Mouse (Mus musculus): Measurements from ENCODE around the gene Cped1. TPM values are rescaled to one million over a fixed set of nuclear protein-coding genes. Genes with fewer than 3 reads are reported as not detected.

Gene Cped1
- polyA plus RNA-seq, 1 experiment from 2014 or later = 6.0 TPM

DNA sequence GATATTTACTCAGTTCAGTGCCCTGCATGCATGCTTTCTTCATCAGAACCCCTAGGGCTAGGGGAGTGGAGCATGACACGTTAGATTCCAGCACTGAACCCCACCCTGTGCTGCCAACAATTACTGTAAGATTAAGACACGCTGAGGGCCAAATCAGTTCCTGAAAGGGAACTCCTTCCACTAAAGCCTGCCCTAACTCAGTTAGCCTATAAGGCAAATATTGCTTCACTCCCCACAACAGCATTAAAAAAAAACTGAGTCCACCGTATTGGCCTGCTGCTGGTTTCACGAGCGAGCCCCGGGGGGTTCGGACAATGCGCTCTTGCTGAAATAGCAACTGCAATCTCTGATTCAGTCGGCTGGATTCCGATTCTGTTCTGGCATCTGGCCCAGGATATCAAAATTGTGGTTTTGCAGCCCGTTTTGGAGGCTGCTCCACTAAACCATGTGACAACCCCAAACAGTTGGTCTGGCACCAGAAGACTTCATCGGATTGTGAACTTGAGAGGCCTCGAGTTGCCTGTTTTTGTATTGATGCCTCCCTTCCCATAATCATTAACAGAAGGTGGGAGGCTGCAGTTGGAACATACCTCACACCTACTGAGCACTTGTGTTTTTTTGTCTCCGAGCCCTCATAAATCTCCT lies 294.6 kb downstream of the Cped1 start:
- peak overlapping the region; percentile 13 for H3K4me2 ChIP-seq
- no peak overlapping the region for H3K9ac ChIP-seq
- no peak for ATAC-seq (ENCODE audit: extremely low read depth, insufficient number of reproducible peaks, low FRiP score, low TSS enrichment)
- peaks cover 12% of the 10 kb centered on the region; the same call in 1 of the 2 replicates for H3K4me1 ChIP-seq
- no peaks in the 10 kb centered on the region for H3K9me3 ChIP-seq
- 54% methylated on average over 14 of the region's 14 CpGs for WGBS
- no peaks in the 10 kb centered on the region for H3K27me3 ChIP-seq (replicated peaks)
- H3K27ac ChIP-seq (replicated peaks) = no peak overlapping the region
- H3K4me3 ChIP-seq = no peak overlapping the region
- no peaks in the 10 kb centered on the region for H3K36me3 ChIP-seq

GRCm38 (mm10) chr6:22282405-22282804 lies 296.7 kb downstream of the Cped1 start:
- 82% methylated on average over 4 of the region's 4 CpGs for WGBS
- no peaks in the 10 kb centered on the region for H3K36me3 ChIP-seq

GRCm38 (mm10) chr6:22288004-22288736 lies 302.5 kb downstream of the Cped1 start, which contains the start of gene Wnt16:
Wnt16 (plus strand) TSS chr6:22288227.
- peaks cover 23% of the 10 kb centered on the region for H3K4me1 ChIP-seq

More at GRCm38 (mm10) chr6:22282405-22282804, 296.7 kb downstream of the Cped1 start:
- no peak for ATAC-seq (ENCODE audit: extremely low read depth, insufficient number of reproducible peaks, low FRiP score, low TSS enrichment)
- Histone ChIP-seq H3K9me3 (no peaks in the 10 kb centered on the region), H3K9ac (no peak overlapping the region), H3K4me2 (no peak overlapping the region), H3K27me3 (replicated peaks) (peaks cover 16% of the 10 kb centered on the region), H3K27ac (replicated peaks) (no peak overlapping the region), H3K4me1 (peaks cover 12% of the 10 kb centered on the region; the same call in 1 of the 2 replicates), H3K4me3 (no peak overlapping the region)

GRCm38 (mm10) chr6:22288737-22289460 lies 303.2 kb downstream of the Cped1 start:
- peak overlapping the region; percentile 61 for H3K9ac ChIP-seq
- no peaks in the 10 kb centered on the region for H3K9me3 ChIP-seq
- H3K4me3 ChIP-seq = peak overlapping the region; percentile 56
- H3K27ac ChIP-seq (replicated peaks) = no peak overlapping the region
- H3K27me3 ChIP-seq (replicated peaks) = peaks cover 53% of the 10 kb centered on the region
- 1% methylated on average over 38 of the region's 38 CpGs for WGBS
- H3K4me1 ChIP-seq = peaks cover 23% of the 10 kb centered on the region
- H3K36me3 ChIP-seq = no peaks in the 10 kb centered on the region
- ATAC-seq (ENCODE audit: extremely low read depth, insufficient number of reproducible peaks, low FRiP score, low TSS enrichment) = no peak
- peak overlapping the region; percentile 80 for H3K4me2 ChIP-seq

More at GRCm38 (mm10) chr6:22288004-22288736, 302.5 kb downstream of the Cped1 start, which contains the start of gene Wnt16:
- Histone ChIP-seq H3K4me3 (peak within 1 kb of the TSS; percentile 56), H3K27me3 (replicated peaks) (peaks cover 52% of the 10 kb centered on the region), H3K4me2 (peak within 1 kb of the TSS; percentile 80), H3K27ac (replicated peaks) (no peak within 1 kb of the TSS), H3K36me3 (no peaks in the 10 kb centered on the region), H3K9me3 (no peaks in the 10 kb centered on the region), H3K9ac (peak within 1 kb of the TSS; percentile 61)
- no peak; the same call in 1 of the 2 replicates for ATAC-seq (ENCODE audit: extremely low read depth, insufficient number of reproducible peaks, low FRiP score, low TSS enrichment)
- WGBS = 2% methylated on average over 20 of the region's 20 CpGs

DNA sequence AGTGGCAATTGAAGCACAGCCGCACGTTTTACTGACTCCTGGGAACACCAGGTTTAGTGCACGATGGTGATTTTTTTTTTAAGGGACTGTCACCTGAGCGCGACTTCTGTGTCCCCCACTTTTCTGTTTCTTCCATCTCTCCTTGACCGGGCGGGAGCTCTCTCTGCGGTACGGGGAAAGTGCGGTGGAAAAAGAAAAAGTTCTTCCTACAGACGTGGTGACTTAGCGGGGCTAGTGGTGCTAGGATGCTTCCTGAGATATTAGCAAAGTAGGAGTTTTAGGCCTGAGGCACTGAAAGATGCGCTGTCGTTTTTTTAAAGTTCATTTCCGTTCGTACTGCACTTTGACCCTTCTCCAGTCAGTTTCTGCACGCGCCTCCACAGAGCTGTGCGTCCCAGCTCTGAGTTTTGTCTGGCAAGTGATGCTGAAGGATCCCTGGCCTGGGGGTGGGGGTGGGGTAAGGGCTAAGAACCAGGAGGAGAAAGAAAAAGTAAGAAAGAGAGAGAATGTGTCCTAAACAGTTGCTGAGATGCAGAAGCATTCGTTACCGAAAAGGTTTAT lies 303.8 kb downstream of the Cped1 start:
- no peak for ATAC-seq (ENCODE audit: extremely low read depth, insufficient number of reproducible peaks, low FRiP score, low TSS enrichment)
- 6% methylated on average over 21 of the region's 21 CpGs for WGBS
- H3K9ac ChIP-seq = peak overlapping the region; percentile 61

GRCm38 (mm10) chr6:22290790-22291189 lies 305.1 kb downstream of the Cped1 start:
- H3K4me1 ChIP-seq = peaks cover 23% of the 10 kb centered on the region
- no peak overlapping the region for H3K9ac ChIP-seq
- H3K9me3 ChIP-seq = no peaks in the 10 kb centered on the region
- WGBS = 76% methylated on average over 8 of the region's 8 CpGs
- ATAC-seq (ENCODE audit: extremely low read depth, insufficient number of reproducible peaks, low FRiP score, low TSS enrichment) = no peak
- H3K4me3 ChIP-seq = no peak overlapping the region
- no peak overlapping the region for H3K4me2 ChIP-seq
- no peaks in the 10 kb centered on the region for H3K36me3 ChIP-seq
- H3K27ac ChIP-seq (replicated peaks) = no peak overlapping the region
- peaks cover 53% of the 10 kb centered on the region for H3K27me3 ChIP-seq (replicated peaks)

More for the DNA sequence above, 303.8 kb downstream of the Cped1 start:
- Histone ChIP-seq H3K4me2 (peak overlapping the region; percentile 80), H3K9me3 (no peaks in the 10 kb centered on the region), H3K36me3 (no peaks in the 10 kb centered on the region), H3K27ac (replicated peaks) (no peak overlapping the region), H3K4me1 (peaks cover 23% of the 10 kb centered on the region), H3K4me3 (peak overlapping the region; percentile 56), H3K27me3 (replicated peaks) (peaks cover 53% of the 10 kb centered on the region)

DNA sequence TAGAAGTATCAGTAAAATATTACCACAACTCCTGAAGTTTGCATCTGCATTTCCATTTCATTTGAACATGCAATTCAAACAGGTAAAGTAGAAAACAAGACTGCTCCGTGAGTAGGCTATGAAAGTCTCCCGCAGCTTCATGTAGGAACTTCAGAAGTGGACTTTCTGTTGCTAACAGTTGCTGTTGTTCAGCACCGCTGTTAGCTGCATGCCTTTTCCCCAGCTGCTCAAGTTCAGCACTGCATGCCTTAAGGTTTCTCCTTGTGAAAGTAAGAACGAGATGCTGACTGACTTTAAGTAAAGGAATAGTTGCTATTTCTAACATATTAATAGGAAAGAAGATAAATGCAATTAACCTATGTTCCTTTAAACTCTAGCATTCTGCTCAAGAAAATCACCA lies 306.3 kb downstream of the Cped1 start:
- 35% methylated on average over 4 of the region's 4 CpGs for WGBS
- Histone ChIP-seq H3K4me3 (no peak overlapping the region), H3K9me3 (no peaks in the 10 kb centered on the region), H3K27ac (replicated peaks) (no peak overlapping the region), H3K36me3 (no peaks in the 10 kb centered on the region), H3K4me2 (no peak overlapping the region), H3K4me1 (peaks cover 23% of the 10 kb centered on the region), H3K27me3 (replicated peaks) (peaks cover 41% of the 10 kb centered on the region), H3K9ac (no peak overlapping the region)
- ATAC-seq (ENCODE audit: extremely low read depth, insufficient number of reproducible peaks, low FRiP score, low TSS enrichment) = no peak

DNA sequence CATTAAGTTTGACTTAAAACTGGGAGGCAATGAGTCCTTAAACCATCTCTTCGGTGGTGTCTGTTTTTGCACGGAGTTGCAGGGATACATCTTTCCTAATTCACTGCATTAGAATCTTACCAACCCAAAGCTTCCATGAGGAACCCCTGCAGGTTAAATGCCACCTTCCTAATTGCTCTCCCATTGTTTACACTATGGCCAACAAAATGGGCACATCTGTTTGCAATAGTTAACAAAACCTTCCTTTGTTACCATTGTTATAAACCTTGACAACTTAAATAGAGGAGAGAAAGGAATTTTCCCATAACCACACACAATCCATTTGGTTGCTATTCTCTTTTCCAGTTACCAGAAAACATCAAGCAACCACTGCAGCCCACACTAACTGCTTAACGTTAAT lies 308.2 kb downstream of the Cped1 start:
- Histone ChIP-seq H3K27me3 (replicated peaks) (peaks cover 22% of the 10 kb centered on the region), H3K4me1 (peaks cover 15% of the 10 kb centered on the region), H3K4me3 (no peak overlapping the region), H3K4me2 (no peak overlapping the region), H3K9me3 (no peaks in the 10 kb centered on the region), H3K27ac (replicated peaks) (no peak overlapping the region), H3K9ac (no peak overlapping the region), H3K36me3 (no peaks in the 10 kb centered on the region)
- no peak for ATAC-seq (ENCODE audit: extremely low read depth, insufficient number of reproducible peaks, low FRiP score, low TSS enrichment)
- 63% methylated on average over 3 of the region's 3 CpGs for WGBS

DNA sequence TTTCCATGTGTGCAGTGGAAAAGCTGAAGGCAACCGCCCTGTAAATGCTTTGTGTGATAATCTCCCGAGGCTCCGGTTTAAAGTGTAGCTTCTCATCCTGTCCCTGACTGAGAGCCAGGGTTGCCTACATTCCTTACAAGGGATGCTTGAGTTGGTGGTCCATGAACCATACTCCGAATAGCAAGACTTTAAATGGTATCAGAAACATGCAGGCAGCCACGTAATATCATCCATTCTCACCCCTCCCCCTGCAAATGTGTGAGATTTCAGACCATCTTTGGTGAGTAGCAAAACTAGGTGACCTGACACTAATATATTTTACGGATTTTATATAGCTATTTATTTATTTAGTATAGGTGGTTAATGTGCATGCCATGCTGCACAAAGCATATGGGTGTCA lies 311.3 kb downstream of the Cped1 start:
- ATAC-seq (ENCODE audit: extremely low read depth, insufficient number of reproducible peaks, low FRiP score, low TSS enrichment) = no peak
- Histone ChIP-seq H3K9ac (no peak overlapping the region), H3K4me3 (no peak overlapping the region), H3K27ac (replicated peaks) (no peak overlapping the region), H3K36me3 (no peaks in the 10 kb centered on the region), H3K9me3 (no peaks in the 10 kb centered on the region), H3K4me1 (peaks cover 5% of the 10 kb centered on the region; the same call in 1 of the 2 replicates), H3K27me3 (replicated peaks) (peaks cover 3% of the 10 kb centered on the region; the same call in 1 of the 2 replicates), H3K4me2 (no peak overlapping the region)
- 63% methylated on average over 6 of the region's 6 CpGs for WGBS

GRCm38 (mm10) chr6:22298059-22298458 lies 312.3 kb downstream of the Cped1 start:
- ATAC-seq (ENCODE audit: extremely low read depth, insufficient number of reproducible peaks, low FRiP score, low TSS enrichment) = no peak
- Histone ChIP-seq H3K36me3 (peaks cover 8% of the 10 kb centered on the region), H3K27me3 (replicated peaks) (peaks cover 2% of the 10 kb centered on the region; the same call in 1 of the 2 replicates), H3K4me1 (peaks cover 5% of the 10 kb centered on the region; the same call in 1 of the 2 replicates), H3K9ac (no peak overlapping the region), H3K27ac (replicated peaks) (no peak overlapping the region), H3K9me3 (no peaks in the 10 kb centered on the region), H3K4me3 (no peak overlapping the region), H3K4me2 (peak overlapping the region; percentile 20; the same call in 1 of the 2 replicates)
- WGBS = 38% methylated on average over 14 of the region's 14 CpGs
